Comparison of ENCODE assay signal across 20 mouse cellular contexts in genomic region chr7:99603875-99604662, GRCm38 (mm10). TPM values are rescaled to one million over a fixed set of nuclear protein-coding genes. Genes with fewer than 3 reads are reported as not detected.
A peak's percentile ranks its signal among the peaks of the same experiment; 100 is the strongest.
DNase-seq lines count a peak whose midpoint lies in the region; ATAC-seq and TF ChIP-seq lines count a peak whose summit lies in the region.
"Had no signal": no experiment of that assay in that cellular context is flagged by ENCODE, and none has a peak within 500 bp of the region (broad histone marks: within the 10 kb centered on the region; RNA-seq: fewer than 3 reads in every experiment).

No protein-coding gene starts in this region.

- H3K4me1 ChIP-seq in forebrain, embryonic 16.5 days (replicated peaks; ENCODE audit: control insufficient read depth, insufficient read depth, low read length): no peaks in the 10 kb centered on the region
- H3K4me1 ChIP-seq: forebrain, embryonic 13.5 days; kidney, embryonic 15.5 days; limb, embryonic 13.5 days; lung, embryonic 15.5 days; midbrain, embryonic 12.5 days had no signal

- TF ChIP-seq CTCF in layer of hippocampus, adult 2 months (conservative IDR thresholded peaks at IDR 0.05): no peak

- H3K4me2 ChIP-seq in forebrain, embryonic 16.5 days (ENCODE audit: low read length): no peak overlapping the region
- H3K4me2 ChIP-seq: forebrain, embryonic 13.5 days; kidney, embryonic 15.5 days; limb, embryonic 13.5 days; lung, embryonic 15.5 days; midbrain, embryonic 12.5 days had no signal

- WGBS in forebrain, embryonic 16.5 days: 89% methylated on average over 8 of the region's 8 CpGs

- H3K36me3 ChIP-seq in forebrain, embryonic 16.5 days (ENCODE audit: control insufficient read depth, insufficient read depth): peaks cover 17% of the 10 kb centered on the region

- H3K9ac ChIP-seq in forebrain, embryonic 16.5 days (replicated peaks; ENCODE audit: low read depth, low read length): no peak overlapping the region
- H3K9ac ChIP-seq: forebrain, embryonic 13.5 days; kidney, embryonic 15.5 days; limb, embryonic 13.5 days; lung, embryonic 15.5 days; midbrain, embryonic 12.5 days had no signal

- DNase-seq in layer of hippocampus, adult 2 months (ENCODE audit: low spot score in 2 of 2): no peak
- no peak for DNase-seq in layer of hippocampus, adult 11-12 months (ENCODE audit: low spot score)
- peak; percentile 48 to 63 for DNase-seq in right cerebral cortex, postnatal 10 days (ENCODE audit: low spot score in 2 of 2)
- no peak for DNase-seq in right cerebral cortex, adult 2 months (ENCODE audit: low spot score in 2 of 2)
- peak; percentile 59 for DNase-seq in thymus, postnatal 0 days (ENCODE audit: low spot score)
- DNase-seq in kidney, adult 9 months: no peak
- DNase-seq: cerebellum, postnatal 25 days; heart, postnatal 4 days; retina, postnatal 1 day had no signal

- H3K9me3 ChIP-seq in forebrain, embryonic 16.5 days (ENCODE audit: control insufficient read depth, low read length): no peaks in the 10 kb centered on the region
- H3K9me3 ChIP-seq: forebrain, embryonic 13.5 days; kidney, embryonic 15.5 days; limb, embryonic 13.5 days; lung, embryonic 15.5 days; midbrain, embryonic 12.5 days had no signal

- no peak overlapping the region for H3K4me3 ChIP-seq in layer of hippocampus, adult 2 months
- H3K4me3 ChIP-seq in forebrain, embryonic 16.5 days (replicated peaks; ENCODE audit: low read length): no peak overlapping the region
- H3K4me3 ChIP-seq: forebrain, embryonic 13.5 days; kidney, embryonic 15.5 days; limb, embryonic 13.5 days; lung, embryonic 15.5 days; midbrain, embryonic 12.5 days; myocyte had no signal

- 0 out of 2 replicates have a peak overlapping the region, but pooled peaks have one; percentile 12 for H3K27ac ChIP-seq in layer of hippocampus, adult 2 months
- H3K27ac ChIP-seq in forebrain, embryonic 16.5 days (ENCODE audit: low read length): no peak overlapping the region
- H3K27ac ChIP-seq: forebrain, embryonic 13.5 days; kidney, embryonic 15.5 days; limb, embryonic 13.5 days; lung, embryonic 15.5 days; macrophage; midbrain, embryonic 12.5 days had no signal

- ATAC-seq in forebrain, embryonic 16.5 days: no peak
- ATAC-seq: forebrain, embryonic 13.5 days; inflammation-experienced regulatory T-cells, adult 6 months had no signal

- H3K27me3 ChIP-seq in forebrain, embryonic 16.5 days (replicated peaks; ENCODE audit: control insufficient read depth, insufficient read depth, low read length): no peaks in the 10 kb centered on the region
- H3K27me3 ChIP-seq: forebrain, embryonic 13.5 days; kidney, embryonic 15.5 days; limb, embryonic 13.5 days; lung, embryonic 15.5 days; midbrain, embryonic 12.5 days had no signal

RNA-seq across cellular contexts. Expression of gene Tpbgl, which starts 22.8 kb away (rescaled TPM):
- 1 to 10 TPM; 4.7 to 5.1 TPM for total RNA-seq in layer of hippocampus, adult 2 months (2021)
- polyA plus RNA-seq in thymus, postnatal 0 days (2015; fragmentation: Nextera tagmentation; extraction: Ambion mirVana): 1.4 and 1.6 TPM in 2 replicates
- polyA plus RNA-seq in forebrain, embryonic 16.5 days (2015; fragmentation: Nextera tagmentation; extraction: Ambion mirVana): 0.67 and 0.76 TPM in 2 replicates
- total RNA-seq: granulocyte monocyte progenitor cell, adult 5-6 weeks; neutrophil, adult 5-6 weeks had no signal
- polyA plus RNA-seq: myocyte had no signal

Comparison
In these comparisons a context has a peak if more than half of its experiments do, and no peak if none do; other contexts are left out.
1. DNase-seq: peak in right cerebral cortex, postnatal 10 days (2 of 2) and thymus, postnatal 0 days (single experiment); none in layer of hippocampus, adult 2 months (0 of 2), layer of hippocampus, adult 11-12 months (single experiment), right cerebral cortex, adult 2 months (0 of 2) and kidney, adult 9 months (single experiment).